Mouse (Mus musculus) embryonic fibroblast, embryonic 13.5 days (primary cell): Measurements from ENCODE around the gene Car10.

Experiments
- CTCF ChIP-seq: IDR thresholded peaks from 2 replicates; pipeline ENCODE4 v1.5.1; 2011; ENCODE audit warnings: mild to moderate bottlenecking, control low read depth, low read length, moderate library complexity, borderline replicate concordance; ENCODE audit not compliant: insufficient read depth
- POLR2A ChIP-seq: IDR thresholded peaks from 2 replicates; pipeline ENCODE4 v1.6.1; 2011; ENCODE audit warnings: low read depth, mild to moderate bottlenecking, control low read depth, low read length, moderate library complexity

GRCm38 (mm10) chr11:93099431-93100370 is 1.9 kb downstream of the Car10 start:
- no peak for TF ChIP-seq CTCF
- no peak for TF ChIP-seq POLR2A
